Mouse (Mus musculus): ENCODE data around the gene Acmsd.

GRCm38 (mm10) chr1:127796752-127797151 is 67.5 kb downstream of the Acmsd start:
- TF ChIP-seq GATA1 (IDR thresholded peaks at IDR 0.05; ENCODE audit: borderline replicate concordance, low read length) (no peak), FLI1 (IDR thresholded peaks at IDR 0.05; ENCODE audit: low read length) (no peak)
